Mouse (Mus musculus) thymus, postnatal 14 days (tissue): Measurements from ENCODE around the gene Defb25.
A peak's percentile ranks its signal among the peaks of the same experiment; 100 is the strongest.
"Not testable (repeated sequence)": the region's sequence is repeated elsewhere in the genome, so short reads cannot be mapped to it uniquely, and the experiment has no call there.

Source experiments
- DNase-seq: peaks from one replicate; pipeline ENCODE4 v3.0.0; 2021

Gene Defb25

DNA sequence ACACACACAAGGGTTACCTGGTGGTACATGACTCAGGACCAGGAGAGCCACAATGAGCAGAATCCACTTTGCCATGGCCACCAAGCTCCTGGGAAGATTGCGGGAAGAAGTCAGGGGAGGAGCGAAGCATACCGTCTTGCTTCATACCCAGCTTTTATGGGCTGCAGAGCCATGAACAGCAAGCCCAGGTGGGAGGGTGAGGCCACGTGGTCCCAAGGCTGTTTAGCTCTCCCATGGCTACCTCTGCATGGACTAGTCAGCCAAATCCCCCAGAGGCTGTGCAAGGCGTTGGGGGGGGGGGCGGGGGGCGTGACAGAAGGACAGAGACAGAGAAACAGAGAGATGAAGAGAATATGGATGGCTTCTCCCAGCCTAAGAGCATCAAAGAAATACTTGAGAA lies at the start of gene Defb25:
TSS of gene Defb25 (minus strand) at position 101 of the 400 bp plus-strand sequence.
- DNase-seq = no peak

- DNase-seq = no peak
Measured at GRCm38 (mm10) chr2:152672166-152672565, 49.3 kb upstream of the Defb25 start.

- DNase-seq = peak; percentile 86
Measured at GRCm38 (mm10) chr2:152671642-152671999, 48.8 kb upstream of the Defb25 start.

- DNase-seq = peak; percentile 95
Measured at GRCm38 (mm10) chr2:152670983-152671641, 48.3 kb upstream of the Defb25 start.

DNA sequence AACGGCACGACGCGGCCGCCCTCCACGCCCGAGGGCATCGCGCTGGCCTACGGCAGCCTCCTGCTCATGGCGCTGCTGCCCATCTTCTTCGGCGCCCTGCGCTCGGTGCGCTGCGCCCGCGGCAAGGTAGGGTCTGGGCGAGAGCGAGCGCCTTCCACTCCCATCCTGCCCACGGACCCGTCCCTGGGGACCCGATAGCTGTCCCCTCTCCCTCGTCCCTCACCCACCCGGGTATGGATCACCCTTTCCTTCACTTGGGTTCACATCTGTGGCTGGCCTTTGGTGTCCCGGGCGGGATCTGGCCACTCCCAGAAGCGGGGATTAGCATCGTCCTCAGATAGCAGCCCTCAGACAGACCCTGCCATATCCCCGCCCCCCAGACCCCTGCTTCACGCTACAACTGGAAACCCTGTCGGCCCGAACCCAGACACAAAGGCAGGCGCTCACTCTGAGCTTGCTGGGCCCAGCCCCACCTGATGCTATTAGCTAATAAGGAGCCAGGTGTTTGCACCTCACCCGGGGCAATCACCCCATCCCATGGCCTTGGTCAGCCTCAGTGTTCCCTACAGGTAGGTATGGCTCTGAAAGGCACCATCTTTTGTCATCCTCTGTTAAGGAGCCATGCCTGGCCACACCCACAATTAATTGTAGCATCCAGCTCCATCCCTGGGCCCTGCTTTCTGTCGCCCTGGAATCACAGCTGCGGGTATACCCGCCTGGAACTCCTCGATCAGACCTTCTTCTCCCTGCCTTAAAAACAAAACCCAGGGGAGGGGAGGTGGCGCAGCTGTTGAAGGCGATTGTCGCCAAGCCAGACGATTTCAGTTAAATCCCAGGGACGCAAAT lies 47.0 kb upstream of the Defb25 start:
- DNase-seq = peak; percentile 59

- DNase-seq = peak; percentile 93
Measured at GRCm38 (mm10) chr2:152669256-152669638, 46.4 kb upstream of the Defb25 start, which contains the start of gene H13. Gene H13 (plus strand): TSS chr2:152669461.

DNA sequence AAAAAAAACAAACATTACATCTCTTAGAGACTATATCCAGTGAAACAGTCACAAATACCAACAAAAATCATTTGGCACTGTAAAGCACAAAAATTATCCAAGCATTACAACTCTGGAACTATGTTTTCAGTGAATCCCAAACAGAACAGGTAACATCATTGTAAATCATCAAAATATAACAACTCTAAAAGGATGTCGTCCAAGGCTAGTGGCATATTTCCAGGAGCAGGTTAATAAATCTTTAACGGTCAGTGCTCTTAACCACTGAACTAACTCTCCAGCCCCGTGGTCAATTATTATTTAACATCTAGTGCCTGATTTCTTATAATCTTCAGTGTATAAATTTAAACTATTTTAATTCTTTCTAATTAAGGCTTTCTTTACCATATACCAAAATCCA lies 43.3 kb upstream of the Defb25 start:
- not testable (repeated sequence) for DNase-seq

- DNase-seq = no peak
Measured at GRCm38 (mm10) chr2:152661163-152661562, 38.3 kb upstream of the Defb25 start.

- DNase-seq = no peak
Measured at GRCm38 (mm10) chr2:152657398-152657797, 34.5 kb upstream of the Defb25 start.

GRCm38 (mm10) chr2:152653874-152654715 lies 31.2 kb upstream of the Defb25 start:
- DNase-seq = peak; percentile 25

GRCm38 (mm10) chr2:152652901-152653620 lies 30.2 kb upstream of the Defb25 start:
- no peak for DNase-seq

DNA sequence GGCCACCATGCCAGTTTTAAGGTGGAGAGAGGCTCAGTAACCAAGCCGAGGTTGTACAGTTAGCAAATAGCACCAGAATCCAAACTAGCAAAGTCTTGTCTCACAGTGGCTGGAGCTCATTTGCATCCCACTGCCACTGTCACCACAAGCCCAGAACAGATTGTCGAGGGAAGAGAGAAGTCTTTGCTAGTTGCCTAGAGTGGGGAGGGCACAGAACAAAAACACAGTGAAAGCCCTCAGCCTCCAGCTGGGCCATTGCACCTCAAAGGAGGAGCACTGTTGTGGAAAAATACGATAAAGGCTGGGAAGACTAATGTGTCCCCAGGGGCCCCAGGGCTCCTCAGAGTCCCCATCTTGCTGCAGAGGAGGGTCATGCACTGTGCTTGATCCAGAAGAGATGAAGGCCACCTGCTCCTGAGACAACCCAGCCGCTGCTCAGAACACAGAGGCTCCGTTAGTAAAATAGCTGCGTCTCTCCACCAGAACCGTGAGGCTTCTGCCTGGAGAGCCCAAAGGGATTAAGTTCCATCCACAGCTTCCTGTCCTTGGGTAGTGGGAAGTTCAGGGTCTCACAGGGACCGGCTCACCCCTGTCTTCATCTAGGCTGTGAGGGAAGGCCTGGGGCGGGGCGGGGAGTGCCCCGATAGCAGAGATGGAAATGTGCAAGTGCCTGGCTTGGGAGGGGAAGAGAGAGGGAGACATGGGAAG lies 16.7 kb upstream of the Defb25 start:
- DNase-seq = no peak

DNA sequence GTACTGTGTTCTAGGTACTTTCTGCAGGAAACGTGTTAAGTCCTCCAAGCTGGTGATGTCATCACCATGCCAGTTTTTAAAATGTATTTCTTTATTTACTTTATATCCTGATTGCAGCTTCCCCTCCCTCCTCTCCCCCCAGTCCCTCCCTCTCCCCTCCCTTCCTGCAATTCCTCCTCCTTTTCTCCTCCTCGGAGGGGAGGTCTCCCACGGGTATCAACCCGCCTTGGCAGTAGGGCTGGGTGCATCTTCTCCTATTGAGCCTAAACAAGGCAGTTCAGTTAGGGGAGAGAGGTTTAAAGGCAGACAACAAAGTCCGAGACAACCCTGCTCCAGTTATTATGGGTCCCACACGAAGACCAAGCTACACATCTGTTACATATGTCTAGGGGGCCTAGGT lies 16.0 kb upstream of the Defb25 start:
- no peak for DNase-seq

- no peak for DNase-seq
Measured at GRCm38 (mm10) chr2:152637381-152637780, 14.5 kb upstream of the Defb25 start.

- no peak for DNase-seq
Measured at GRCm38 (mm10) chr2:152637006-152637322, 14.1 kb upstream of the Defb25 start.

DNA sequence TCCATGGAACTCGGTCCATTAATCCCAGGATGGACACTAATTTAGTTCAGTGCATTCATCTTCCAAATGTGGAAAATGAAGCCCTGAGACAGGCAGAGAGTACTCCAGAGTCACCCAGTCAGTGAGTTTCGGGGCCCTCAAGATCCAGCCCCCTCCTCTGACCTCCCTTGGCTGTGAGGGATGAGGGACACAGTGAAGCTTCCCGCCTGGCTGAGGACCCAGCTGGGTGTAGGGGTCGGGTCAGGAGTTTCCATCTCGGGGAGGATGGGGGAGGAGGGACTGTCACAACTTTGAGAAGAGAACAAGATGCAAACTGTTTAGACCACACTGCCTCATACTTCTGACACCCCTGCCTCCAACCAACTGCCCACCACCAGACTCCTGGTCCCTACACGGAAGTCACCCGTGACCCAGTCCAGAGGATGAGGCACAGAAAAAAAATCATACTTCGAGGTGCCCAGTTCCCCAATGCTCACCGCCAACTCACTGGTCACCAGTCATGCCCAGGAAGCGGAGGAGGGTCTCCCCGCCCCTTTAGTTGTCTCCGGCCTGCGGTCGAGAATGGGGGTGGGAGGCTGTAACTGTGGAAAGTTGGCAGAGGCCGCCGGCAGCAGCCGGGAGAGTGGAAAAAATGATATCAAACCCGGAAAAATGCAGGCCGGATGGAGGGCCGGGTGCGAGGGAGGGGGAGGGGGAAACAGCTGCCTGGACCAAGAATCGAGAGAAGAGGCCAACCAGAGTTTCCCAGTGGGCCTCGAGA lies 13.6 kb upstream of the Defb25 start:
- no peak for DNase-seq

DNA sequence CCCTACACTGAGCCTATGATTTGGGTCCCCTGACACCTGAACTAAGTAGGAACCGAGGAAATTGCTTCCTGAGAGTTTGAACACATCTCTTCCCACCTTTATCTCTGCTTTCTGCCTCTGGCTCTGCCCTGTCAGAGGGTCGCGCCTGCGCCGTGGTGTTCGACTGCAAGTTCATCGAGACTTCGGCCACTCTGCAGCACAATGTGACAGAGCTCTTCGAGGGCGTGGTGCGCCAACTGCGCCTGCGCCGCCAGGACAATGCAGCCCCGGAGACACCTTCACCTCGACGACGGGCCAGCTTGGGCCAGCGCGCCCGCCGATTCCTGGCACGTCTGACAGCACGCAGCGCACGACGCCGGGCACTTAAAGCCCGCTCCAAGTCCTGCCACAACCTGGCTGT lies 11.5 kb upstream of the Defb25 start:
- no peak for DNase-seq

DNA sequence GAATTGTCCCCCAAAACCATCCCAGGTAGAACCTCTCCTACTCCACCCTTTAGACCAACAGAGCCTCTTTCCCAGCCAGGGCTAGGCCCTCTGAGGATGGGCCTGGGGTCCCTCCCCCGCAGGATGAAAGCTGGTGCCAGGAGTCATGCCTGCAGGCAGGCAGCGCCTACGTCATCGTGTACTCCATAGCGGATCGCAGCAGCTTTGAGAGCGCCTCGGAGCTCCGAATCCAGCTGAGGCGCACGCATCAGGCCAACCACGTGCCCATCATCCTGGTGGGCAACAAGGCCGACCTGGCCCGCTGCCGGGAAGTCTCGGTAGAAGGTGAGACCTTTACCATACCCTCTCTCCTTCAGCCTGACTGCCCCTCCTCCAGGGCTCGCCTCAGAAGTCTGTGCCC lies 10.5 kb upstream of the Defb25 start:
- no peak for DNase-seq

DNA sequence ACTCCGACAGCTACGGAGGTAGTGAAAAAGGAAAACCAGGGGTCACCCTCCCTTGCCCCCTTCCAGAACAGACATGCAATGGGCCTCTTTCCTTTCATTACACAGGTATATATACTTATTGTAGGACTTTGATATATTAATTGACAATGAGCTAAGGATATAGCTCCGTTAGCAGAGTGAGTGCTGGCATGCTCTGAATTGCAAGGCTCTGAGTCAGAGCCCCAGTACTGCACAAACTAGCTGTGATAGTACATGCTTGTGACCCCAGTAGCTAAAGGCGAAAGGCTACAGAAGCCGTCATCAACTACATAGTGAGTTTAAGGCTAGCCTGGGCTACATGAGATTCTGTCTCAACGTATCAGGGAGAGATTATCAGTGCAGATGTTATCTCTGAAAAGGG lies 7.1 kb upstream of the Defb25 start:
- no peak for DNase-seq

GRCm38 (mm10) chr2:152629239-152629638 lies 6.4 kb upstream of the Defb25 start:
- DNase-seq = no peak

DNA sequence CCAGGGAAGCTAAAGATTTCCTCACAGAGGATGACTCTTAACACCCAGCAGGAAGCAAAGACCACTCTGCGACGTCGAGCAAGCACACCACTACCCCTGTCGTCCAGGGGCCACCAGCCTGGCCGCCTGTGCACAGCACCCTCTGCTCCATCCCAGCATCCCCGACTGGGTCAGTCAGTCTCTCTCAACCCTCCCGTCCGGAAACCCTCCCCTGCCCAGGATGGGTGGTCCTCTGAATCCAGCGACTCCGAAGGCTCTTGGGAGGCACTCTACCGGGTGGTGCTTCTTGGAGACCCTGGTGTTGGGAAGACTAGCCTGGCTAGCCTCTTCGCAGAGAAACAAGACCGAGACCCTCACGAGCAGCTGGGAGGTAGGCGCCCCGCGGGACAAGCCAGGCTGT lies 5.2 kb upstream of the Defb25 start:
- no peak for DNase-seq
